Mouse (Mus musculus) cortical plate, adult 2 months (tissue): ENCODE measurements around the gene Rapgefl1.

ENCODE experiments used
- CTCF ChIP-seq: fragments of 200-500 bp; IDR thresholded peaks from 2 replicates; pipeline ENCODE4 v1.5.1; 2011; ENCODE audit warnings: mild to moderate bottlenecking, control low read depth, low read length; ENCODE audit not compliant: insufficient read depth; ENCODE audit errors: extremely low read depth
- POLR2A ChIP-seq: fragments of 200-500 bp; IDR thresholded peaks from 2 replicates; pipeline ENCODE4 v1.6.1; 2011; ENCODE audit warnings: mild to moderate bottlenecking, low read length, control low read depth; ENCODE audit not compliant: insufficient read depth; ENCODE audit errors: extremely low read depth

DNA sequence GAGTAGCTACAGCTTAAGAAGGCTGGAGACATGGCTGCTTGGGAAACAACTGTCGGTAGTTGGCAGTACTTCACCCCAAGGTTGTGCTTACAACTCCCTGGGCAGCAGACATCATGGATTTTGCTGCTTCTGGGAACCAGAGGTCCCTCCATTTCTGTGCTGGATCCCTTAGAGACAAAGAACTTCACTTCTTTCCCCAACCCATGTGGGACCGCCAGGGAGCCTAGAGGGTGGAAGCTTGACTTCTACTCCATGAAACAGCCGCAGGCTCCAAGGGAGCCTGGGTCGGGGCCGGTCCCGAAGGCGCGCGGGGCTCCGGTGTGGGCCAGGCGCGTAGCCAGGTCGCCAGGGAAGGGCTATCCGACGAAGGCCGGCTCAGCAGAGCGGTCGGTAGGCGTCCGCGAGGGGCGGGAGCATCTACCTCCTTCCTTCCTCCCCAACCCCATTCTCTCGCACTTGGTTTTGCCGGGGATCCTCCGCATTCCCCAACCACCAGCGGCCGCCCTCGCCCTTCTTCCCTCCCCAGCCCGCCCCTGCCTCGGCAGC, 42.0 kb upstream of the Rapgefl1 start:
- TF ChIP-seq CTCF (no peak), POLR2A (no peak; the same call in 1 of the 2 replicates)
